Mouse (Mus musculus) small intestine, adult 2 months (tissue): ENCODE data around the gene Pin1rt1. TPM values are rescaled to one million over a fixed set of nuclear protein-coding genes. Genes with fewer than 3 reads are reported as not detected.

Experiments
- H3K27ac ChIP-seq: fragments of 200-500 bp; 2 replicates; pipeline ENCODE4 v1.5.1; 2012; ENCODE audit warnings: low read depth, low read length, control low read depth, inconsistent platforms; ENCODE audit not compliant: insufficient read depth
- H3K27me3 ChIP-seq: fragments of 200-500 bp; 2 replicates; pipeline ENCODE4 v1.6.1; 2012; ENCODE audit warnings: mild to moderate bottlenecking, moderate library complexity, low read length, inconsistent platforms; ENCODE audit not compliant: control insufficient read depth, insufficient read depth
- H3K36me3 ChIP-seq: fragments of 200-500 bp; 2 replicates; pipeline ENCODE4 v1.6.1; 2012; ENCODE audit warnings: mild to moderate bottlenecking, low read length, control low read depth, inconsistent platforms; ENCODE audit not compliant: control insufficient read depth, insufficient read depth
- H3K4me1 ChIP-seq: fragments of 200-500 bp; 2 replicates; pipeline ENCODE4 v1.6.1; 2012; ENCODE audit warnings: low read length, inconsistent platforms, mixed read lengths; ENCODE audit not compliant: control insufficient read depth, insufficient read depth, insufficient read length
- H3K4me3 ChIP-seq: fragments of 200-500 bp; 2 replicates; pipeline ENCODE4 v1.5.1; 2012; ENCODE audit warnings: low read depth, mild to moderate bottlenecking, control low read depth, inconsistent platforms, low read length, moderate library complexity
- CTCF ChIP-seq: fragments of 200-500 bp; IDR thresholded peaks from 2 replicates; pipeline ENCODE4 v1.5.1; 2012; ENCODE audit warnings: low read depth, mild to moderate bottlenecking, control low read depth, inconsistent platforms, low read length, moderate library complexity, mixed read lengths; ENCODE audit not compliant: insufficient replicate concordance, insufficient read length; ENCODE audit errors: extremely low read depth
- POLR2A ChIP-seq: fragments of 200-500 bp; IDR thresholded peaks from 2 replicates; pipeline ENCODE4 v1.6.1; 2012; ENCODE audit warnings: low read depth, mild to moderate bottlenecking, control low read depth, inconsistent platforms, low read length, moderate library complexity
- WGBS: fragments of 180-500 bp; shearing (Covaris S2); methylation state at CpG from one replicate; pipeline ENCODE4 v1.1.7; 2018; 5-methylcytosine and 5-hydroxymethylcytosine counted together
- polyA plus RNA-seq: library from polyadenylated mRNA; depleted of rRNA; stranded (reverse); fragments of >200 nt; gene quantifications from 2 replicates; pipeline ENCODE4 v1.2.3, GENCODE M21; 2012; rRNA removed

Pin1rt1 gene
- polyA plus RNA-seq, result not detected in 2 replicates

DNA sequence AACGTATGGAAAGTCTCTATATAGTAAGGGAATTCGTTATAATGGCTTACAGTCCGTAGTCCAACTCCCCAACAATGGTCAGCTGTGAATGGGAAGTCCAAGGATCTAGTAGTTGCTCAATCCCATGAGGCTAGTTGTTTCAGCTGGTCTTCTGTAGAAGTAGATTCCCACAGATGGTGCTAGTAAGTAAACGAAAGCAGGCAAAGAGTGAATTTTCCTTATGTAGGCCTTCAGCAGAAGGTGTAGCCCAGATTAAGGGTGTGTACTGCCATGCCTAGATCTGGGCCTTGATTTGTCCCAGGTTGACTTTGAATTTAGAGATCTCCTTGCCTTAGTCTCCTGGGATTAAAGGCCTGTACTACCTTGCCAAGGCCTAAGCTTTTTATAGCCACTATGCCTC, at the start of gene Pin1rt1:
Gene Pin1rt1, minus strand, starts transcription at position 101 of the 400 bp plus-strand sequence.
- TF ChIP-seq POLR2A (no peak), CTCF (no peak)
- WGBS, result 81% methylated on average over 4 of the region's 4 CpGs

DNA sequence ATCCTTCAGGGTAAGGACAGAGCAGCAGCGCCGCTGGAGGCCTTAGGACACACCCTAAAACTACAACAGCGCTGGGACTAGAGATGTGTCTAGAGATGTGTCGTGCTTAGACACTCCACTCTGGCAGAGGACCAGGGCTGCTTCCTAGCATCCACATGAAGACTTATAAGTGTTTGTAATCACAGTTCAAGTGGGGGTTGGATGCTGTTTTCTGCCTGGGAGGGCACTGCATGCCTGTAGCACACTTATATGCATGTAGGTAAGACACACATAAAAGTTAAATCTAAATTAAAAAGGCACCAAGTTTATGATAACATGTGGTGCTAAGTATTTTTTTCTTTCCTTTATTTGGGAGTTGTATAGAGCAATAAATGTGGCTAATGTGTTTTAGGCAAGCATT, 47.8 kb upstream of the Pin1rt1 start:
- 85% methylated on average over 4 of the region's 4 CpGs for WGBS

More for the DNA sequence above, at the start of gene Pin1rt1:
- peaks cover 4% of the 10 kb centered on the region for H3K4me1 ChIP-seq
- no peaks in the 10 kb centered on the region for H3K27me3 ChIP-seq
- H3K4me3 ChIP-seq, result no peak within 1 kb of the TSS
- no peak within 1 kb of the TSS for H3K27ac ChIP-seq
- H3K36me3 ChIP-seq, result 0 out of 2 replicates have a peak, but pooled peaks cover 2% of the 10 kb centered on the region

DNA sequence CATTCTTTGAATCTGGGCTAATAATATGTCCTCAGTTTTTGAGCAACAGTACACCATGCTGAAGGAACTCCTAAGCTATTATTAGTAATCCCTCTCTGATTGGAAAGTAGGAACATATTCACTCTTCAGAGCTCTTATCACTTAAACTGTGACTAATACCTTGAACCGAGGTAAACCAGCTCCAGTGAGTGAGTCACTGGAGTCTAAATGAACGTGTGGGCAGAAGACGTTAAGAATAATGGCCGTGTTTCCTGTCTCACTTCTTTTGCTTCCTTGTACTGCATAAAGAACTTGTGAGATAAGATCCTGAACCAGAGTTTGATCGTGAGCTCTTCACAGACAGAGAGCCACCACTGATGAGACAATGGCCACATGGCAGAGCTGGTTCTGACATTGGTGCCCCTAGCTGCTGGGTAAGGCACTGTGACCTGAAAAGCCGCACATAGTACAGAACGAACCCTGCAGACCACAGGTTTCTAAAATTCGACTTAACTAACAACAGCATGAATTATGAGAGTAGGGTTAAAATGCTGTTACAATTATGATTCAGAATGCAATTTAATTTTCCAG, 47.0 kb upstream of the Pin1rt1 start:
- Histone ChIP-seq H3K36me3 (peaks cover 1% of the 10 kb centered on the region; the same call in 1 of the 2 replicates), H3K4me1 (peaks cover 3% of the 10 kb centered on the region; the same call in 1 of the 2 replicates), H3K27me3 (no peaks in the 10 kb centered on the region), H3K27ac (peak overlapping the region; percentile 58; the same call in 1 of the 2 replicates), H3K4me3 (no peak overlapping the region)
- no peak for TF ChIP-seq CTCF
- TF ChIP-seq POLR2A, result no peak
- 40% methylated on average over 8 of the region's 8 CpGs for WGBS

More for the DNA sequence above, 47.8 kb upstream of the Pin1rt1 start:
- TF ChIP-seq POLR2A, result no peak
- no peak for TF ChIP-seq CTCF
- Histone ChIP-seq H3K4me3 (no peak overlapping the region), H3K27ac (no peak overlapping the region), H3K4me1 (peaks cover 3% of the 10 kb centered on the region; the same call in 1 of the 2 replicates), H3K27me3 (no peaks in the 10 kb centered on the region), H3K36me3 (peaks cover 1% of the 10 kb centered on the region; the same call in 1 of the 2 replicates)

DNA sequence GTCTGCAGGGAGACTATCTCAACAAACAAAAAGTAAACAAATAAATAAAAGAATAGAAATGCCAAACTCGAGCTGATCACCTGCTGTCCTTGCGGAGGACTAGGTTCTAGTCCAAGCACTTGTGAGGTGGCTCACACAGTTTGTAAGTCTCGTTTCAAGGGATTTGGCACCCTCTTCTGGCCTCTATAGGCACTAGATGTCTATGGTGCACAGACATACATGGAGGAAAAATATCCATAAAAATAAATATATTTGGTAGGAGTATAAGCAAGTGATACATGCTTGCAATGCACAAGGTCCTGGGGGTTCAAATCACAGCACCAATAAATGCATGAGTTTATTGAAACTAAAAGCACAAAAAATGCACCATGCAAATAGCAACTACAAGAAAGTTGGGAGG, 34.4 kb upstream of the Pin1rt1 start:
- Histone ChIP-seq H3K4me3 (no peak overlapping the region), H3K27me3 (no peaks in the 10 kb centered on the region), H3K4me1 (peaks cover 5% of the 10 kb centered on the region; the same call in 1 of the 2 replicates), H3K27ac (no peak overlapping the region), H3K36me3 (no peaks in the 10 kb centered on the region)
- TF ChIP-seq CTCF (peak; percentile 19; the same call in 1 of the 2 replicates), POLR2A (no peak)
- 53% methylated on average over 3 of the region's 3 CpGs for WGBS

DNA sequence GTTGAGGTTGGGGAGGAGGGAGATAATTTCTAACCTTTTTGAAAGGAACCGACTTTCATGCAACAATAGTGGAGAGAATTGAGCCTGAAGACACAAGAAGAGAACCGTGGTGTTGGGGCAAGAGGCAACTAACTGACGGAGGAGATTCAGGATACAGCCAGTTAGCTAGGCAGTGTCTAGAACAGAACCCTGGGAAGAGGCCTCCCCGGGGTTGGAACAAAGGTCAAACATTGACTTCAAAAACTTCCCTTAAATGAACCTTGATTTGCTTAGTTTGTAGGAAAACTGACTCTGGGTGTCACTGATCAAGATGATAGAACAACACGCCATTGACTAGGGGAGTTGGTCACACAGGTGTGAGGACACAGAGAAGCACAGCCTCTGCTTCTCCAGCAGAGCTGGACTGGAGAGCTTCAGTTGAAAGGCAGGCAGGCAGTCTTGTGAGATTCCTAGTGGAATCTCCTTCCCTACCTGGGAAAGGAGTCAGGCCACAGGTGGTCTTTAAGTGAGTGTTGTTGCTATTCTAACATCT, 32.5 kb upstream of the Pin1rt1 start:
- WGBS, result 37% methylated on average over 5 of the region's 5 CpGs
- H3K36me3 ChIP-seq, result no peaks in the 10 kb centered on the region
- peaks cover 5% of the 10 kb centered on the region; the same call in 1 of the 2 replicates for H3K4me1 ChIP-seq
- no peak overlapping the region for H3K27ac ChIP-seq
- TF ChIP-seq POLR2A (no peak), CTCF (no peak)
- no peak overlapping the region for H3K4me3 ChIP-seq
- no peaks in the 10 kb centered on the region for H3K27me3 ChIP-seq

DNA sequence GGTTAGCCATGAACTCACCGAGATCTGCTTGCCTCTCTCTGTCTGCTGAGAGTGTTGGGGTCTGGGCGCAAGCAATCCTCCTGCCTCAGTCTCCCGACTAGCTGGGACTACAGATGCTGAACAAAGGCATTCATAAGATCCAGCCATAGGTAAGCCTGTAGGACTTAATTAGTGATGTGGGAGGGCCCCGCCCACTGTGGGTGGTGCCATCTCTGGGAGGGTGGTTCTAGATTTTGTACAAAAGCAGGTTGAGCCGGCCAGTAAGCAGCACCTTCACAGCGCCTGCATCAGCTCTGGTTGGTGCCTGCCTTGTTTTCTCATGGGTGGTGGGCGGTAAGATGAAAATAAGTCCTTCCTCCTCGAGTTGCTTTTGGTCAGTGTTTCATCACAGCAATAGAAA, 30.1 kb upstream of the Pin1rt1 start:
- TF ChIP-seq POLR2A, result no peak
- TF ChIP-seq CTCF, result no peak
- Histone ChIP-seq H3K4me3 (no peak overlapping the region), H3K4me1 (peaks cover 5% of the 10 kb centered on the region; the same call in 1 of the 2 replicates), H3K27me3 (no peaks in the 10 kb centered on the region), H3K36me3 (no peaks in the 10 kb centered on the region), H3K27ac (no peak overlapping the region)
- WGBS, result 44% methylated on average over 8 of the region's 8 CpGs

DNA sequence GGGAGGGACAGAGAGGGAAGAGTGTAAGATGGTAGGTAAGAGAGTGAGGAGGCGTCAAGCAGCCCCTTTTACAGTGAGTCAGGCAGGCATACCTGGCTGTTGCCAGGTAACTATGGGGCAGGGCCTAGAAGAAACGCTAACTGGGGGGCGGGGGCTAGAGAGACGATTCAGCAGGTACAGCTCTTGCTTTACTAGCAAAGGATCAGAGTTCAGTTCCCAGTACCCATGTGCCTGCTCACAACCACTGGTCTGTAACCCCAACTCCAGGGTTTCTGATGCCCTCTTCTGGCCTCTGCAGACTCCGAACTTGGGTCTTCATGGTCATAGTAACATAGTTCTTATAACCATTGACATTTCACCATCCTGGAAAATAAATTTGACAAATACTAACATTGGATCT, 27.8 kb upstream of the Pin1rt1 start:
- no peak for TF ChIP-seq POLR2A
- no peak; the same call in 1 of the 2 replicates for TF ChIP-seq CTCF
- Histone ChIP-seq H3K4me1 (peaks cover 8% of the 10 kb centered on the region; the same call in 1 of the 2 replicates), H3K36me3 (no peaks in the 10 kb centered on the region), H3K27ac (no peak overlapping the region), H3K27me3 (no peaks in the 10 kb centered on the region), H3K4me3 (no peak overlapping the region)
- WGBS, result 45% methylated on average over 5 of the region's 5 CpGs
